Mouse (Mus musculus): ENCODE measurements at regions not wholly inside any gene's neighbourhood (a gene's known extent, or its start where the extent isn't known, plus 50 kb on each side); places are given as distances from the start of the nearest gene placed in this dataset.

DNA sequence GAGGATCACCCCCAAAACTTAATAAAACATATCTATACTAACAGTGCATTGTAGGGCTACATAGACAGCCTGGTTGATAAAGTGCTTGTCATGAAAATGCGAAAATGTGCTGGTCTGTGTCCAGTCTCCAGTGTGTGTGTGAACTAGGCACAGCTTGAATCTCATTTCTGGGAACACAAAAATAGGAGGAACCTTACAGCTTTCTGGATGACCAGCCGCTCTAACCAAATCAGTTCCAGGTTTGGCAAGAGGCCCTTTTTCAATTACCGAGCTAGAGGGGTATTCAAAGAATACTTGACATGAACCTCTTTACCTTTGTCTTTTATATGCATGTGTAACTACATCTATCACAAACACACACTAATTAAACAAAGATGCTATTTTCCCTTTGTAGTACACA is 390.3 kb upstream of the Hsf2 start:
- no peak overlapping the region for H3K9ac ChIP-seq (ENCODE audit: low read depth, low read length)
- no peak overlapping the region for H3K4me2 ChIP-seq (replicated peaks; ENCODE audit: low read depth, low read length)
- 77% methylated on average over 3 of the region's 3 CpGs for WGBS
- no peaks in the 10 kb centered on the region for H3K27me3 ChIP-seq (ENCODE audit: control insufficient read depth, insufficient read depth, low read length)
- H3K27ac ChIP-seq (ENCODE audit: low read depth, low read length): no peak overlapping the region
- no peaks in the 10 kb centered on the region for H3K4me1 ChIP-seq (replicated peaks; ENCODE audit: control insufficient read depth, insufficient read depth, low read length)
- no peak overlapping the region for H3K4me3 ChIP-seq (ENCODE audit: low read depth, low read length)
- DNase-seq (ENCODE audit: low spot score) (no peak), ATAC-seq (ENCODE audit: low FRiP score) (no peak)
- H3K36me3 ChIP-seq (ENCODE audit: control insufficient read depth, insufficient read depth, low read length): no peaks in the 10 kb centered on the region
- H3K9me3 ChIP-seq (ENCODE audit: control insufficient read depth, low read length): no peaks in the 10 kb centered on the region

DNA sequence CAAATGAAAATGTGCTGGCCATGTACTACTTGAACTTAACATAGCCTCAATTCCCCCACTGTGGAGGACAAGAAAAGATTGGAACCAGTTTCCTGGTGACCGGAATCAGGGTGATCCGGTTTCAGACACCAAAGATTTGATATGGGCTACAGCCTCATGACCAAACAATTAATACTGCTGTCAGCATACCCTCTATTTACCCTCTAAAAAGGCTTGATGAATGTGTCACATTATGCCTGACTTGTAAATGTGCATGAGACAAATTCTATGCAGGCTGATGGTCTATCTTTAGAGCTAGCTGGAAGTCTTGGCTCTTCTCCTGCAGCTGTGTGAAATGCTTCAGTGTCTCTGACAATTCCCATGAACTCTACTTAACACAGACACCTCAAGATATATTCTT is 372.8 kb upstream of the Hsf2 start:
- no peaks in the 10 kb centered on the region for H3K9me3 ChIP-seq (ENCODE audit: control insufficient read depth, low read length)
- H3K9ac ChIP-seq (ENCODE audit: low read depth, low read length): no peak overlapping the region
- no peaks in the 10 kb centered on the region for H3K27me3 ChIP-seq (ENCODE audit: control insufficient read depth, insufficient read depth, low read length)
- H3K4me3 ChIP-seq (ENCODE audit: low read depth, low read length): no peak overlapping the region
- no peak for DNase-seq (ENCODE audit: low spot score)
- ATAC-seq (ENCODE audit: low FRiP score): no peak
- H3K4me1 ChIP-seq (replicated peaks; ENCODE audit: control insufficient read depth, insufficient read depth, low read length): no peaks in the 10 kb centered on the region
- no peak overlapping the region for H3K27ac ChIP-seq (ENCODE audit: low read depth, low read length)
- H3K36me3 ChIP-seq (ENCODE audit: control insufficient read depth, insufficient read depth, low read length): no peaks in the 10 kb centered on the region
- no peak overlapping the region for H3K4me2 ChIP-seq (replicated peaks; ENCODE audit: low read depth, low read length)
- 93% methylated on average over 2 of the region's 2 CpGs for WGBS

DNA sequence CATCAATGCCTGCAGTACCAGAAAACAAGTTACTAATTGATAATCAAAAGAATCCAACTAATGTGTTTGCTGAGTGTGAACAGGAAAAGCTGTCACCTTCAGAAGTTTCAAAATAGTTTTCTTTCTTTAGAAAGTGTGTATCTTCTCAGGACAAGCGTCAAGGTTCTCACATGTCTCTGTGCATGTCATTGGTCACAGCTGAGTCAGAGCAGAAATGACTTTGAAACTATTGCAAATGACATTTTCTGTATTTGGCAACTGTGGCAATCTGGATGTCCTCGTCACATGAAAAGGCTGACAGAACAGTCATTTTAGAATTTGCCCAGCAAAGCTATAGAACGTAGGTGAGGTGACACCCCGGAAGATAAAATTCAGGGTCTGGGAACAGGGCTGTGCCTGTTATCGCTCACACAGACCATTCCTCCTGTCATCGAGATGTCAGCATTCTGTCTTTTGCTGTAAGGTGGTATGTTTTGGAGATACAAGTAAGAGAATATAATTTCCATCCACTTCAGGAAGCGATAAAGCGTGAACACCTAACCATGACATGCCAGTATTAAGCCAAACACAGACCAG is 371.4 kb upstream of the Hsf2 start:
- DNase-seq (ENCODE audit: low spot score) (no peak), ATAC-seq (ENCODE audit: low FRiP score) (no peak)
- Histone ChIP-seq H3K27me3 (ENCODE audit: control insufficient read depth, insufficient read depth, low read length) (no peaks in the 10 kb centered on the region), H3K4me2 (replicated peaks; ENCODE audit: low read depth, low read length) (no peak overlapping the region), H3K36me3 (ENCODE audit: control insufficient read depth, insufficient read depth, low read length) (no peaks in the 10 kb centered on the region), H3K4me1 (replicated peaks; ENCODE audit: control insufficient read depth, insufficient read depth, low read length) (no peaks in the 10 kb centered on the region), H3K9ac (ENCODE audit: low read depth, low read length) (no peak overlapping the region), H3K4me3 (ENCODE audit: low read depth, low read length) (no peak overlapping the region), H3K27ac (ENCODE audit: low read depth, low read length) (no peak overlapping the region), H3K9me3 (ENCODE audit: control insufficient read depth, low read length) (no peaks in the 10 kb centered on the region)
- 93% methylated on average over 8 of the region's 8 CpGs for WGBS

GRCm38 (mm10) chr10:57121514-57121913 is 364.7 kb upstream of the Hsf2 start:
- ATAC-seq (ENCODE audit: low FRiP score) (no peak), DNase-seq (ENCODE audit: low spot score) (no peak)
- no peaks in the 10 kb centered on the region for H3K9me3 ChIP-seq (ENCODE audit: control insufficient read depth, low read length)

GRCm38 (mm10) chr10:57127185-57127584 is 359.0 kb upstream of the Hsf2 start:
- 82% methylated on average over 3 of the region's 3 CpGs for WGBS
- Histone ChIP-seq H3K4me1 (replicated peaks; ENCODE audit: control insufficient read depth, insufficient read depth, low read length) (no peaks in the 10 kb centered on the region), H3K4me2 (replicated peaks; ENCODE audit: low read depth, low read length) (no peak overlapping the region), H3K27ac (ENCODE audit: low read depth, low read length) (no peak overlapping the region), H3K9me3 (ENCODE audit: control insufficient read depth, low read length) (no peaks in the 10 kb centered on the region), H3K4me3 (ENCODE audit: low read depth, low read length) (no peak overlapping the region), H3K9ac (ENCODE audit: low read depth, low read length) (no peak overlapping the region), H3K36me3 (ENCODE audit: control insufficient read depth, insufficient read depth, low read length) (no peaks in the 10 kb centered on the region), H3K27me3 (ENCODE audit: control insufficient read depth, insufficient read depth, low read length) (no peaks in the 10 kb centered on the region)
- ATAC-seq (ENCODE audit: low FRiP score): no peak
- no peak for DNase-seq (ENCODE audit: low spot score)

More at GRCm38 (mm10) chr10:57121514-57121913, 364.7 kb upstream of the Hsf2 start:
- no peaks in the 10 kb centered on the region for H3K4me1 ChIP-seq (replicated peaks; ENCODE audit: control insufficient read depth, insufficient read depth, low read length)
- no peak overlapping the region for H3K4me2 ChIP-seq (replicated peaks; ENCODE audit: low read depth, low read length)
- WGBS: 94% methylated on average over 1 of the region's 1 CpGs
- no peak overlapping the region for H3K9ac ChIP-seq (ENCODE audit: low read depth, low read length)
- no peaks in the 10 kb centered on the region for H3K27me3 ChIP-seq (ENCODE audit: control insufficient read depth, insufficient read depth, low read length)
- no peaks in the 10 kb centered on the region for H3K36me3 ChIP-seq (ENCODE audit: control insufficient read depth, insufficient read depth, low read length)
- no peak overlapping the region for H3K4me3 ChIP-seq (ENCODE audit: low read depth, low read length)
- no peak overlapping the region for H3K27ac ChIP-seq (ENCODE audit: low read depth, low read length)

DNA sequence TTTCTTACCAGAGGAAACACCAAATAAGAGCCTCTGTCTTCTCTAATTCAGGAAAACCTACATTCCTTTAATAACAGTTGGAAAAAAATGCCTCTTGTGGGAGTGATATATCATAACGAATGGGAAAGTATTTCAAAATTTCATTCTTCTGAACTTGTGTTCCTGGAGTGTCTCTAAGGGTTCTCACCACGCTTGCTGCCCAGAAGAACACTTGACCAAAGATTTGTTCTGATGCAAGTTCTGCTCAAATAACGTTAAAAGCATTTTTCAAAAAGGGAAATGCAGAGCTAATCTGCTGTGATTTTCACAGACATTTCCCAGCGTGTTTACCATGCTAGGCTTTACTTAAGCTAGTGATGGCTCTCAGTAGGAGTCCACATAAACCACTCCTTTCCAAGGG is 329.8 kb upstream of the Hsf2 start:
- H3K9me3 ChIP-seq (ENCODE audit: control insufficient read depth, low read length): no peaks in the 10 kb centered on the region
- DNase-seq (ENCODE audit: low spot score) (no peak), ATAC-seq (ENCODE audit: low FRiP score) (no peak)
- H3K4me1 ChIP-seq (replicated peaks; ENCODE audit: control insufficient read depth, insufficient read depth, low read length): no peaks in the 10 kb centered on the region
- H3K9ac ChIP-seq (ENCODE audit: low read depth, low read length): no peak overlapping the region
- 77% methylated on average over 4 of the region's 4 CpGs for WGBS
- no peak overlapping the region for H3K4me2 ChIP-seq (replicated peaks; ENCODE audit: low read depth, low read length)
- H3K4me3 ChIP-seq (ENCODE audit: low read depth, low read length): no peak overlapping the region
- no peaks in the 10 kb centered on the region for H3K27me3 ChIP-seq (ENCODE audit: control insufficient read depth, insufficient read depth, low read length)
- H3K36me3 ChIP-seq (ENCODE audit: control insufficient read depth, insufficient read depth, low read length): no peaks in the 10 kb centered on the region
- H3K27ac ChIP-seq (ENCODE audit: low read depth, low read length): no peak overlapping the region

DNA sequence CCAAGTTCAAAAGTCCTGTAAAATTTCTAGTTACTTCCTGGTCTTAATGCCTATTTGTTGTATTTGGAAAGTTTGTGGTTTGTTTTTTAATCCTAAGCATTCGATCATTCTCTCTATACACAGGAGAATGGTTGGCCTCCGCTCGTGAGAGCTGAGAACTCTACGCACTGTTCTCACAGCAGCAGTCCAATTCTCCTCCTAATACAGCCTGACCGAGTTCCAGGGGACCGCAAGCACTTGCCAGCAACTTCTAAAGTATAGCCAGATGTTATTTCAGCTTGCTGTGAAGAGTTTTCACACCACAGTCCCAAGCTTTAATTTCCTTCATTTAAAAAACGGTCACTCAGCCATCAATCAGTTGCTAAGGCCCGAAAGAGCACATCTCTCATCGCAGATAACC is 329.3 kb upstream of the Hsf2 start:
- Histone ChIP-seq H3K36me3 (ENCODE audit: control insufficient read depth, insufficient read depth, low read length) (no peaks in the 10 kb centered on the region), H3K9me3 (ENCODE audit: control insufficient read depth, low read length) (no peaks in the 10 kb centered on the region), H3K4me3 (ENCODE audit: low read depth, low read length) (no peak overlapping the region), H3K4me2 (replicated peaks; ENCODE audit: low read depth, low read length) (no peak overlapping the region), H3K27me3 (ENCODE audit: control insufficient read depth, insufficient read depth, low read length) (no peaks in the 10 kb centered on the region), H3K9ac (ENCODE audit: low read depth, low read length) (no peak overlapping the region), H3K27ac (ENCODE audit: low read depth, low read length) (no peak overlapping the region), H3K4me1 (replicated peaks; ENCODE audit: control insufficient read depth, insufficient read depth, low read length) (no peaks in the 10 kb centered on the region)
- DNase-seq (ENCODE audit: low spot score): no peak
- 67% methylated on average over 9 of the region's 9 CpGs for WGBS
- no peak for ATAC-seq (ENCODE audit: low FRiP score)

GRCm38 (mm10) chr10:57160546-57160945 is 325.6 kb upstream of the Hsf2 start:
- Histone ChIP-seq H3K9ac (ENCODE audit: low read depth, low read length) (no peak overlapping the region), H3K4me3 (ENCODE audit: low read depth, low read length) (no peak overlapping the region), H3K27me3 (ENCODE audit: control insufficient read depth, insufficient read depth, low read length) (no peaks in the 10 kb centered on the region), H3K36me3 (ENCODE audit: control insufficient read depth, insufficient read depth, low read length) (no peaks in the 10 kb centered on the region), H3K27ac (ENCODE audit: low read depth, low read length) (no peak overlapping the region), H3K9me3 (ENCODE audit: control insufficient read depth, low read length) (no peaks in the 10 kb centered on the region), H3K4me1 (replicated peaks; ENCODE audit: control insufficient read depth, insufficient read depth, low read length) (no peaks in the 10 kb centered on the region), H3K4me2 (replicated peaks; ENCODE audit: low read depth, low read length) (no peak overlapping the region)
- DNase-seq (ENCODE audit: low spot score) (no peak), ATAC-seq (ENCODE audit: low FRiP score) (no peak)

DNA sequence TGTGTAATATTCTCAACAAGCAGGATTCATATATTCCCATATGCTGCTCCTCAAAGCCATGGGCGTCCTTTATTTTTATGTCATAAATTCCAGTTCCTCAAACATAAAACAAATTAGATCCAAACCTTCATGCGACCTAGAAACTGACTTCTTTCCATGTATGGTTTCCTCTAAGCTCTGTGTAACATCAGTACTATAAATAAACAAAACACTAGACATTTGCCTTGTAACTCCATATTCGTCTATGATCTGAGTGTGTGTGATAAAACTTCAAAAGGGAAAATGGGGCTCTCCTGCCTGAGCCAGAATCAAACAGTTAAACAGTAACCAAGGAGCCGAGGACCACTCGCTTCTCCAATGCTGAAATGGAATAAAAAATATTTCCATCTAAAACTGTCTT is 322.8 kb upstream of the Hsf2 start:
- no peak overlapping the region for H3K4me3 ChIP-seq (ENCODE audit: low read depth, low read length)
- no peak for DNase-seq (ENCODE audit: low spot score)
- no peak overlapping the region for H3K4me2 ChIP-seq (replicated peaks; ENCODE audit: low read depth, low read length)
- 79% methylated on average over 5 of the region's 5 CpGs for WGBS
- no peak for ATAC-seq (ENCODE audit: low FRiP score)
- H3K9ac ChIP-seq (ENCODE audit: low read depth, low read length): no peak overlapping the region
- no peaks in the 10 kb centered on the region for H3K27me3 ChIP-seq (ENCODE audit: control insufficient read depth, insufficient read depth, low read length)
- no peak overlapping the region for H3K27ac ChIP-seq (ENCODE audit: low read depth, low read length)
- H3K4me1 ChIP-seq (replicated peaks; ENCODE audit: control insufficient read depth, insufficient read depth, low read length): no peaks in the 10 kb centered on the region
- H3K9me3 ChIP-seq (ENCODE audit: control insufficient read depth, low read length): no peaks in the 10 kb centered on the region
- no peaks in the 10 kb centered on the region for H3K36me3 ChIP-seq (ENCODE audit: control insufficient read depth, insufficient read depth, low read length)

All from hindbrain, embryonic 11.5 days (tissue).